In genomic region chr16:30539433-30539832, GRCm38 (mm10) we compare ENCODE assay signal across 8 mouse cellular contexts. TPM values are rescaled to one million over a fixed set of nuclear protein-coding genes. Genes with fewer than 3 reads are reported as not detected.
A peak's percentile ranks its signal among the peaks of the same experiment; 100 is the strongest.
DNase-seq lines count a peak whose midpoint lies in the region; ATAC-seq and TF ChIP-seq lines count a peak whose summit lies in the region.

No protein-coding gene starts in this region.

- dilution Hi-C loops in CH12.LX (cut with MboI; ENCODE audit: extremely low pct_ligation_motif_present, extremely low pct_unique_long_range_greater_than_20kb, low sequenced_read_pairs): no loop called here

- no peaks in the 10 kb centered on the region for H3K27me3 ChIP-seq in kidney, postnatal 0 days (ENCODE audit: insufficient read depth, low read length)
- peaks cover 32% of the 10 kb centered on the region for H3K27me3 ChIP-seq in CH12.LX (replicated peaks)
- H3K27me3 ChIP-seq in limb, embryonic 10.5 days (ENCODE audit: low read depth, poor library complexity, severe bottlenecking): no peaks in the 10 kb centered on the region

- in situ Hi-C loops in CH12.LX (cut with MboI; ENCODE audit: low pct_ligation_motif_present, low pct_unique_long_range_greater_than_20kb, low sequenced_read_pairs): no loop called here

- no peak overlapping the region for H3K4me3 ChIP-seq in kidney, postnatal 0 days (replicated peaks; ENCODE audit: low read depth, low read length)
- H3K4me3 ChIP-seq in CH12.LX (replicated peaks in 1 of 3; ENCODE audit: low read depth in 2 of 3, low read length in 2 of 3, poor library complexity in 1 of 3): no peak overlapping the region
- no peak overlapping the region for H3K4me3 ChIP-seq in bone marrow, adult 2 months (replicated peaks; ENCODE audit: control insufficient read depth, low read depth, low read length)
- H3K4me3 ChIP-seq in limb, embryonic 10.5 days: no peak overlapping the region

- no peak overlapping the region for H3K9ac ChIP-seq in kidney, postnatal 0 days (ENCODE audit: low read depth, low read length)
- H3K9ac ChIP-seq in CH12.LX (ENCODE audit: insufficient read depth, low read depth): no peak overlapping the region

- peak; percentile 60 for DNase-seq in kidney, postnatal 0 days (ENCODE audit: low spot score)
- DNase-seq in kidney, adult 9 months: no peak
- peak; percentile 67 for DNase-seq in CH12.LX (ENCODE audit: extremely low read depth)
- peak; percentile 58 for DNase-seq in forelimb bud, embryonic 11.5 days (ENCODE audit: low read depth, low spot score)
- DNase-seq in limb, embryonic 10.5 days (ENCODE audit: low spot score): peak; percentile 76
- peak; percentile 74 for DNase-seq in retina, postnatal 1 day
- DNase-seq in right cerebral cortex, adult 2 months (ENCODE audit: low spot score in 2 of 2): no peak

- H3K4me2 ChIP-seq in kidney, postnatal 0 days (ENCODE audit: low read length): no peak overlapping the region
- H3K4me2 ChIP-seq in CH12.LX (ENCODE audit: insufficient read depth, low read depth, poor library complexity, severe bottlenecking): peak overlapping the region; percentile 41

- peak; percentile 50 for TF ChIP-seq RAD21 in CH12.LX (IDR thresholded peaks at IDR 0.05; ENCODE audit: low read depth, low read length)

- H3K36me3 ChIP-seq in kidney, postnatal 0 days (ENCODE audit: insufficient read depth, low read length): no peaks in the 10 kb centered on the region
- no peaks in the 10 kb centered on the region for H3K36me3 ChIP-seq in CH12.LX (replicated peaks in 1 of 2; ENCODE audit: control insufficient read depth in 1 of 2, insufficient read depth in 1 of 2, low read length in 1 of 2)
- H3K36me3 ChIP-seq in limb, embryonic 10.5 days: peaks cover 5% of the 10 kb centered on the region; the same call in 1 of the 2 replicates

- no peak for ATAC-seq in kidney, postnatal 0 days (replicated peaks; ENCODE audit: low FRiP score, low read depth)

- H3K79me2 ChIP-seq in CH12.LX (replicated peaks; ENCODE audit: control insufficient read depth, extremely low read depth, insufficient read depth, poor library complexity, severe bottlenecking): no peaks in the 10 kb centered on the region

- WGBS in kidney, postnatal 0 days: 29% methylated on average over 10 of the region's 10 CpGs
- 21% methylated on average over 10 of the region's 10 CpGs for WGBS in bone marrow, adult 2 months
- 29% methylated on average over 10 of the region's 10 CpGs for WGBS in limb, embryonic 10.5 days

- no peak overlapping the region for H3K27ac ChIP-seq in kidney, postnatal 0 days
- H3K27ac ChIP-seq in CH12.LX (ENCODE audit: insufficient read depth, low read depth): no peak overlapping the region
- H3K27ac ChIP-seq in bone marrow, adult 2 months (ENCODE audit: control insufficient read depth, insufficient read depth, low read depth, low read length, poor library complexity): no peak overlapping the region
- H3K27ac ChIP-seq in limb, embryonic 10.5 days: no peak overlapping the region

- H3K9me3 ChIP-seq in kidney, postnatal 0 days (replicated peaks; ENCODE audit: low read length): no peaks in the 10 kb centered on the region
- H3K9me3 ChIP-seq in CH12.LX (replicated peaks; ENCODE audit: low read length): no peaks in the 10 kb centered on the region
- no peaks in the 10 kb centered on the region for H3K9me3 ChIP-seq in limb, embryonic 10.5 days (replicated peaks)

- TF ChIP-seq EP300 in CH12.LX (IDR thresholded peaks at IDR 0.05; ENCODE audit: low read length): no peak

- TF ChIP-seq POLR2A in CH12.LX (IDR thresholded peaks at IDR 0.05; ENCODE audit: low read depth, low read length): no peak
- TF ChIP-seq POLR2A in bone marrow, adult 2 months (IDR thresholded peaks at IDR 0.05; ENCODE audit: borderline replicate concordance, control insufficient read depth, low read depth, low read length): no peak

- peak; percentile 86 for TF ChIP-seq CTCF in kidney, postnatal 0 days (IDR thresholded peaks at IDR 0.05; ENCODE audit: low read depth)
- TF ChIP-seq CTCF in CH12.LX (conservative IDR thresholded peaks at IDR 0.05 in 1 of 2, IDR thresholded peaks at IDR 0.05 in 1 of 2; ENCODE audit: low read depth in 2 of 2, low read length in 2 of 2): peak; percentile 84 to 86
- TF ChIP-seq CTCF in bone marrow, adult 2 months (IDR thresholded peaks at IDR 0.05; ENCODE audit: control insufficient read depth, insufficient read depth, low read length): peak; percentile 84

- no peaks in the 10 kb centered on the region for H3K4me1 ChIP-seq in kidney, postnatal 0 days (replicated peaks; ENCODE audit: insufficient read depth, low read length)
- peaks cover 5 to 26% of the 10 kb centered on the region in 2 experiments for H3K4me1 ChIP-seq in CH12.LX (ENCODE audit: control insufficient read depth in 1 of 2, insufficient read depth in 2 of 2)
- H3K4me1 ChIP-seq in bone marrow, adult 2 months (ENCODE audit: control insufficient read depth, insufficient read depth, low read length): no peaks in the 10 kb centered on the region; the same call in 1 of the 2 replicates
- peaks cover 17% of the 10 kb centered on the region for H3K4me1 ChIP-seq in limb, embryonic 10.5 days

TF ChIP-seq in CH12.LX, 34 proteins besides CTCF, POLR2A, EP300 and RAD21:
- peak; percentile 68 for TF ChIP-seq SMC3 (IDR thresholded peaks at IDR 0.05; ENCODE audit: low read depth, low read length)
- no peak for TF ChIP-seq USF1 (IDR thresholded peaks at IDR 0.05; ENCODE audit: low read depth, low read length)
- TF ChIP-seq ELF1 (IDR thresholded peaks at IDR 0.05; ENCODE audit: low read depth, low read length): peak; percentile 24; the same call in 1 of the 2 replicates
- TF ChIP-seq MAZ (IDR thresholded peaks at IDR 0.05; ENCODE audit: low read depth, low read length): no peak

RNA-seq across cellular contexts. Expression of gene Tmem44, which starts 11.2 kb away (rescaled TPM):
- polyA plus RNA-seq in kidney, postnatal 0 days (2015; fragmentation: Nextera tagmentation; extraction: Ambion mirVana): 13.4 and 13.8 TPM in 2 replicates
- total RNA-seq in CH12.LX (2012; rRNA removed): 0.38 and 0.51 TPM in 2 replicates
- total RNA-seq in CH12.LX (2014; rRNA removed): 0.07 and 0.16 TPM in 2 replicates
- 0.70 and 0.78 TPM in 2 replicates for polyA plus RNA-seq in CH12.LX (2012; ENCODE audit: insufficient read length, low read depth)
- 4.3 and 7.6 TPM in 2 replicates for polyA plus RNA-seq in bone marrow, adult 2 months (2011; ENCODE audit: insufficient read depth, insufficient read length, low replicate concordance, missing spikeins)
- polyA plus RNA-seq in limb, embryonic 10.5 days (2016; fragmentation: Nextera tagmentation; extraction: Ambion mirVana): 18.9 and 21.6 TPM in 2 replicates

RNA-seq across cellular contexts. Expression of gene Lsg1, which starts 48.0 kb away (rescaled TPM):
- 55.3 and 59.3 TPM in 2 replicates for polyA plus RNA-seq in kidney, postnatal 0 days (2015; fragmentation: Nextera tagmentation; extraction: Ambion mirVana)
- total RNA-seq in CH12.LX (2012; rRNA removed) (58.4 and 70.8 TPM in 2 replicates), CH12.LX (2014; rRNA removed) (94.7 and 106 TPM in 2 replicates)
- polyA plus RNA-seq in CH12.LX (2012; ENCODE audit: insufficient read length, low read depth): 189 and 261 TPM in 2 replicates
- 9.3 and 17.5 TPM in 2 replicates for polyA plus RNA-seq in bone marrow, adult 2 months (2011; ENCODE audit: insufficient read depth, insufficient read length, low replicate concordance, missing spikeins)
- 84.5 and 88.0 TPM in 2 replicates for polyA plus RNA-seq in limb, embryonic 10.5 days (2016; fragmentation: Nextera tagmentation; extraction: Ambion mirVana)

Comparison
In these comparisons a context has a peak if more than half of its experiments do, and no peak if none do; other contexts are left out.
1. DNase-seq: peak in kidney, postnatal 0 days (single experiment), CH12.LX (single experiment), forelimb bud, embryonic 11.5 days (single experiment), limb, embryonic 10.5 days (single experiment) and retina, postnatal 1 day (single experiment); none in kidney, adult 9 months (single experiment) and right cerebral cortex, adult 2 months (0 of 2).
2. Peak in every context shown above with its lines, with median percentiles within 50 percentile points of each other: CTCF ChIP-seq.